Mouse (Mus musculus) urinary bladder, adult 18-20 months (tissue): ENCODE results near the gene Gm11559.
"Not testable (repeated sequence)": the region's sequence is repeated elsewhere in the genome, so short reads cannot be mapped to it uniquely, and the experiment has no call there.

Experiments used
- DNase-seq, 2 experiments: peaks; one replicate each; pipeline ENCODE4 v3.0.0; 2022; ENCODE audit warnings: low spot score in 2 of 2, mixed read lengths in 2 of 2

Gm11559 gene

GRCm38 (mm10) chr11:99864176-99864575 lies at the start of gene Gm11559:
Gene Gm11559, plus strand, starts transcription at chr11:99864476.
- DNase-seq, result not testable (repeated sequence)

GRCm38 (mm10) chr11:99815566-99815965 lies 48.7 kb upstream of the Gm11559 start, which contains the start of gene Gm11564:
Gene Gm11564, minus strand, starts transcription at chr11:99815666.
- not testable (repeated sequence) for DNase-seq

- no peak for DNase-seq
Observed at GRCm38 (mm10) chr11:99837966-99838365, 26.3 kb upstream of the Gm11559 start, which contains the start of gene 2300003K06Rik. Gene 2300003K06Rik, minus strand, starts transcription at chr11:99838066.

GRCm38 (mm10) chr11:99842185-99842584 lies 22.1 kb upstream of the Gm11559 start:
- DNase-seq, result no peak

GRCm38 (mm10) chr11:99846746-99847145 lies 17.5 kb upstream of the Gm11559 start:
- no peak for DNase-seq

GRCm38 (mm10) chr11:99851508-99851907 lies 12.8 kb upstream of the Gm11559 start, which contains the start of gene Krtap4-16:
Gene Krtap4-16, minus strand, starts transcription at chr11:99851608.
- no peak for DNase-seq

- no peak for DNase-seq
Observed at GRCm38 (mm10) chr11:99854121-99854520, 10.2 kb upstream of the Gm11559 start.

GRCm38 (mm10) chr11:99857617-99858016 lies 6.7 kb upstream of the Gm11559 start, which contains the start of gene Gm11568:
Gene Gm11568, plus strand, starts transcription at chr11:99857917.
- no peak for DNase-seq

GRCm38 (mm10) chr11:99858761-99859160 lies 5.5 kb upstream of the Gm11559 start:
- no peak for DNase-seq

GRCm38 (mm10) chr11:99873089-99873488 lies 8.8 kb downstream of the Gm11559 start, which contains the start of gene Krtap9-1:
Gene Krtap9-1, plus strand, starts transcription at chr11:99873389.
- not testable (repeated sequence) for DNase-seq

GRCm38 (mm10) chr11:99878887-99879286 lies 14.6 kb downstream of the Gm11559 start, which contains the start of gene Gm11567:
Gene Gm11567, plus strand, starts transcription at chr11:99879187.
- not testable (repeated sequence) for DNase-seq

GRCm38 (mm10) chr11:99907620-99908019 lies 43.3 kb downstream of the Gm11559 start, which contains the start of gene Krtap31-1:
Gene Krtap31-1, plus strand, starts transcription at chr11:99907920.
- DNase-seq, result no peak

- DNase-seq, result no peak
Observed at GRCm38 (mm10) chr11:99914451-99914850, 50.2 kb downstream of the Gm11559 start, which contains the start of gene Gm11565. Gene Gm11565, plus strand, starts transcription at chr11:99914751.
